Mouse (Mus musculus) olfactory bulb, adult 2 months (tissue): Measurements from ENCODE around the gene Scgb1a1. TPM values are rescaled to one million over a fixed set of nuclear protein-coding genes. Genes with fewer than 3 reads are reported as not detected.
A peak's percentile ranks its signal among the peaks of the same experiment; 100 is the strongest.

Source experiments
- H3K27ac ChIP-seq: fragments of 200-500 bp; 2 replicates; pipeline ENCODE4 v1.5.1; 2012; ENCODE audit warnings: low read depth, low read length; ENCODE audit not compliant: insufficient read depth
- H3K4me1 ChIP-seq: fragments of 200-500 bp; 2 replicates; pipeline ENCODE4 v1.6.1; 2012; ENCODE audit warnings: low read length; ENCODE audit not compliant: control insufficient read depth, insufficient read depth
- H3K4me3 ChIP-seq: fragments of 200-500 bp; 2 replicates; pipeline ENCODE4 v1.5.1; 2012; ENCODE audit warnings: mild to moderate bottlenecking, low read depth, low read length, moderate library complexity; ENCODE audit not compliant: insufficient read depth
- CTCF ChIP-seq: fragments of 200-500 bp; IDR thresholded peaks from 2 replicates; pipeline ENCODE4 v1.5.1; 2012; ENCODE audit warnings: low read depth, mild to moderate bottlenecking, low read length, moderate library complexity; ENCODE audit not compliant: insufficient read depth
- POLR2A ChIP-seq: fragments of 200-500 bp; IDR thresholded peaks from 2 replicates; pipeline ENCODE4 v1.6.1; 2012; ENCODE audit warnings: mild to moderate bottlenecking, low read depth, low read length, moderate library complexity; ENCODE audit not compliant: insufficient read depth
- WGBS: fragments of 180-500 bp; shearing (Covaris S2); methylation state at CpG from one replicate; pipeline ENCODE4 v1.1.7; 2018; 5-methylcytosine and 5-hydroxymethylcytosine counted together
- polyA plus RNA-seq: library from polyadenylated mRNA; stranded (reverse); fragments of >200 nt; gene quantifications from 2 replicates; pipeline ENCODE4 v1.2.4, GENCODE M21; 2012; ENCODE audit warnings: low replicate concordance; ENCODE audit not compliant: missing spikeins, insufficient read depth, insufficient read length

Gene Scgb1a1
- polyA plus RNA-seq, 1 experiment = not detected

GRCm38 (mm10) chr19:9083010-9083355, 4.8 kb downstream of the Scgb1a1 start:
- no peak for TF ChIP-seq CTCF
- no peak for TF ChIP-seq POLR2A
- WGBS = 84% methylated on average over 2 of the region's 2 CpGs
- H3K4me1 ChIP-seq = peaks cover 5% of the 10 kb centered on the region
- H3K27ac ChIP-seq = no peak overlapping the region
- no peak overlapping the region for H3K4me3 ChIP-seq

GRCm38 (mm10) chr19:9082191-9083009, 5.4 kb downstream of the Scgb1a1 start:
- Histone ChIP-seq H3K27ac (no peak overlapping the region), H3K4me3 (no peak overlapping the region), H3K4me1 (peaks cover 5% of the 10 kb centered on the region)
- TF ChIP-seq POLR2A (no peak), CTCF (peak; percentile 99)
- 13% methylated on average over 23 of the region's 23 CpGs for WGBS

DNA sequence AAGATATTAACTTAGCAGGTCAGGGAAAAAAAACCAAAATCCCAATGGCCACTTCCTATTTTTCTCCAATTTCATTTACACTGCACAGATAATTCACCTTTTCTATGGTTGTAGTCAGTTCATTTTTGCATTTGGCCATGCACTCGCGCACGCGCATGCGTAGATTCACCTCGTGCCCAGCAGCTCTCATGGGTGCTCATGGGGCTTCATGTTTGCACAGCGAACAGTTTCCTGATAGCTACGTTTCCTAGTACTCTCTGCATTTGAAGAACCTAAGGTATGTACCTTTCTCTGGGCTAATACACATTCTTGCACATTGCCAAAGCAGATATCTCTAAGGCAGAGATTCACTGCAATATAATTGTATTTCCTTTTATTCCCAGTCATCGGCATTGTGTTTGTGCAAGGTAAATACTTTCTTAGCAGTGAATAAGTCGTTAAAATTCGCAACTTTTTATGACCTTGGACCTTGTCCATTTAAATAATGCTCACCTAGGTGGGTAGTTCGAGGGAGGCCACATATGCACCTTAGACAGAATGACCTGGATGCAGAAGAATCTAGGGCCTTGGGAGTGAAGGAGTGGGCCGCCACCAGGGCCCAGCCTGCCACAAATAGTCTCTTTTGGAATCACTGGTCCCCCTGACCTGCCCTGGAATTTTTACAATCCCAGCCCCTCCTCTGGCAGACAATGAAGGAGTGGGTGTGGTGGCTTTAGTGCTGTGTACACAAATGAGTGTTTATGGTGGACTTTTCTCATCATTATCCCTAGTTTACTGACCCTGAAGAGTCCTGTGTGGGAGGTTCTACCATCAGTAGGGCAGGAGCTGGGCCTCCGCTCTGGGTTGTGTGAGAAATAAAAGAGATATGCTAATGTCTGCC, 6.2 kb downstream of the Scgb1a1 start:
- peaks cover 5% of the 10 kb centered on the region for H3K4me1 ChIP-seq
- TF ChIP-seq CTCF (no peak), POLR2A (no peak)
- 94% methylated on average over 14 of the region's 14 CpGs for WGBS
- H3K27ac ChIP-seq = no peak overlapping the region
- no peak overlapping the region for H3K4me3 ChIP-seq

DNA sequence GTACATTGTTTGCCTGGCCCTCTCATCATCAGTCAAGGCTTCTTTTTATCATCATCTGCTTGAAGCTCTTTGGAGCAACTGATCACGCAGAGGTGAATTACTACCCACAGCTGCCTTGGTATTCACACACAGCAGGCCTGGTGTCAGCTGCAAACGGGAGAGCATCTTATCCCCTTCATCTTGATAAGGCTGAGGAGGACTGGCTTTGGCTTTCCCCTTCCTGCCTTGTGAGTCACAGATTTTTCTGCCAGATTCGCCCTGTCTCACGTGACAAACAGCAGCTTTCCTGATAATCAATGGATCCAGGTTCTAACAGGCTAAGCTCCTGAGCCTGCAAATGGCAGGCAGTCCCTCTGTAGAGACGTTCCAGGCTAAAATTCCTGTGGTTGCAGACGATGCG, 7.8 kb downstream of the Scgb1a1 start:
- 36% methylated on average over 7 of the region's 7 CpGs for WGBS
- TF ChIP-seq POLR2A (no peak), CTCF (no peak)
- peaks cover 5% of the 10 kb centered on the region for H3K4me1 ChIP-seq
- peak overlapping the region; percentile 90 for H3K27ac ChIP-seq
- no peak overlapping the region for H3K4me3 ChIP-seq

- peaks cover 8% of the 10 kb centered on the region for H3K4me1 ChIP-seq
- 81% methylated on average over 4 of the region's 4 CpGs for WGBS
- no peak overlapping the region for H3K4me3 ChIP-seq
- no peak for TF ChIP-seq POLR2A
- TF ChIP-seq CTCF = no peak
- no peak overlapping the region for H3K27ac ChIP-seq
These were observed 10.6 kb downstream of the Scgb1a1 start for GRCm38 (mm10) chr19:9076982-9077660.

DNA sequence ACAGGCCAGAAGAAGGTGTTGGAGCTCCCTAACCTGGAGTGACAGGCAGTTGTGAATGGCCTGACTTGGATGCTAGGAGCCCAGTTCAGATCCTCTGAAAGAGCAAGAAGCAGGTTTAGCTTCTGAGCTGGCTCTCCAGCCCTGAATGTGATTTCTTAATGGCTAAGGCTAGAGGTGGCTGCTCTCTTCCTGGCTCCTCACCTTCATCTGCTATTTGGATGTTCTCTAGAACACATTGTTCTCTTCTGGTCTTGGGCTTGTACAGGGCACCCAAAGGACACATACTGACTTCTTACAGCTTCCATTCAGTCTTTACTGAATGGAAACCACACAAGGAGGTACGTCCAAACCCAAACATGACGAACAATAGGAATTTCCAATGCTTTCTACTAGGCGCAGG, 11.7 kb downstream of the Scgb1a1 start:
- H3K27ac ChIP-seq = no peak overlapping the region
- H3K4me3 ChIP-seq = no peak overlapping the region

GRCm38 (mm10) chr19:9075558-9075957, 12.2 kb downstream of the Scgb1a1 start:
- H3K27ac ChIP-seq = no peak overlapping the region
- TF ChIP-seq CTCF (no peak), POLR2A (no peak)
- 86% methylated on average over 2 of the region's 2 CpGs for WGBS
- H3K4me1 ChIP-seq = peaks cover 19% of the 10 kb centered on the region
- H3K4me3 ChIP-seq = no peak overlapping the region

More for the DNA sequence above, 11.7 kb downstream of the Scgb1a1 start:
- TF ChIP-seq POLR2A = no peak
- no peak for TF ChIP-seq CTCF
- peaks cover 16% of the 10 kb centered on the region for H3K4me1 ChIP-seq
- WGBS = 88% methylated on average over 3 of the region's 3 CpGs

DNA sequence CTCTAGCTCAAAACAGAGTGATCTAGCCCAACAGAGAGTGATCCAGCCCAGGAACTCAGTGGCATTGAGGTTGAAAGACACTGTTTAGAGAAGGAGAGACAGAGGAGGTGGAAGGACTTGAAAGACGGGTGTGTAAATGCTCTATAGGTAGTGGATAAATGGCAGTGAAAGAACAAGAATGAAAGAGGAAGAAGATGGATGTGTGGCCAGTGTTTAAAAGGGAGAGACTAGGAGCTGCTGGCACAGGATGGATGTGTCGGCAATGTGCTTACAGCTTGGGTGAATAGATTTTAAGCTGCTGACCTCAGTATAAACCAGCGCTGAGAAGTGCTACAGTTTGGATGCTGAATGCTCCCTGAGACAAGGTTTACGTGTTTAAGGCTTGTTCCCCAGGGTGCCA, 13.3 kb downstream of the Scgb1a1 start:
- TF ChIP-seq CTCF = no peak
- TF ChIP-seq POLR2A = no peak
- H3K4me1 ChIP-seq = peaks cover 21% of the 10 kb centered on the region
- WGBS = 82% methylated on average over 4 of the region's 4 CpGs
- no peak overlapping the region for H3K27ac ChIP-seq
- H3K4me3 ChIP-seq = no peak overlapping the region
